Mouse (Mus musculus): ENCODE data around the gene Olfr1056.
"Not testable (repeated sequence)": the region's sequence is repeated elsewhere in the genome, so short reads cannot be mapped to it uniquely, and the experiment has no call there.

Gene Olfr1056

DNA sequence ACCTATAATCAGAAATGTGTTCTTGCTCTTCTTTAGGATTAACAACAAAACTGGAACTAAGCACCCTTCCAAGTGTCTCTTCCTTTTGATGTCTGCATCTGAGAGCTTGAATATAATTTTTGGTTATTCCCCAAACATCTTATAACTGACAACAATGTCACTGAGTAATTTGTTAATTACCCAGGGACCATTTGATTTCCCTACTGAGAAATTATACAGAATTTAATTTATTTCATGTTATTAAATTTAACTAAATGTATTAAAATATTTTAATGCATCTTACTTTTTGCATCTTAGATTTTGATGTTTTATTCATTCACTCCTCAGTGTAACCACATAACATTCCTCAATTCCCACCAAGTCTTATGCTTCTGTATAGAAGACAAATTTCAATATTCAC lies at the start of gene Olfr1056:
Gene Olfr1056 (minus strand): TSS at position 101 of the 400 bp plus-strand sequence.
- no peak for DNase-seq (ENCODE audit: low spot score in 2 of 2)

GRCm38 (mm10) chr2:86395114-86395513 lies 32.8 kb upstream of the Olfr1056 start:
- DNase-seq (ENCODE audit: low spot score in 2 of 2), result no peak

GRCm38 (mm10) chr2:86388461-86388860 lies 26.2 kb upstream of the Olfr1056 start, which contains the start of gene Olfr1058:
Gene Olfr1058, minus strand, starts transcription at chr2:86388561.
- not testable (repeated sequence) for DNase-seq (ENCODE audit: low spot score in 2 of 2)

- DNase-seq (ENCODE audit: low spot score in 2 of 2), result no peak
Observed at GRCm38 (mm10) chr2:86378293-86378692, 16.0 kb upstream of the Olfr1056 start, which contains the start of gene Olfr1057. Gene Olfr1057, minus strand, starts transcription at chr2:86378393.

DNA sequence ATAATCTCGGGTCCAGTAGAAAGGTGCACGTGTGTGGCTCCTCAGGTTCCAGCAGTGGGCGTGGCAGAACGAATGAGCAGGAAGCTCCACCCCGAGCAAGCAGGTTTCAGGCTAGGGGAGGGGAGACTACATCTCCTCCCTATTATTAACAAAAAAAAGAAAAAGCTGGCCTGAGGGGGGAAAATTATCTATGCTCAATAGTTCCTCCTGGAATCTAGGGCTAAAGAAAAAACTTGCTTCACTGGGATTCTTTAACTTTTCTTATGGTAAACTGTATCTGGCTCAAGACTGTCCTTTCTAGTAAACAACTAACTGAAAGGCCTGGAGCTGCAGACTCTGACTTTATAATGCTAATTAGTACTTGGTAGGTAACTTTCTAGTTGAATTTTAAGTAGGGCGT lies 4.1 kb upstream of the Olfr1056 start:
- DNase-seq (ENCODE audit: low spot score in 2 of 2), result not testable (repeated sequence)

- not testable (repeated sequence) for DNase-seq (ENCODE audit: low spot score in 2 of 2)
Observed at GRCm38 (mm10) chr2:86351751-86352150, 10.5 kb downstream of the Olfr1056 start.

- DNase-seq (ENCODE audit: low spot score in 2 of 2), result no peak
Observed at GRCm38 (mm10) chr2:86350184-86350583, 12.1 kb downstream of the Olfr1056 start, which contains the start of gene Olfr1055. Gene Olfr1055, minus strand, starts transcription at chr2:86350284.

DNA sequence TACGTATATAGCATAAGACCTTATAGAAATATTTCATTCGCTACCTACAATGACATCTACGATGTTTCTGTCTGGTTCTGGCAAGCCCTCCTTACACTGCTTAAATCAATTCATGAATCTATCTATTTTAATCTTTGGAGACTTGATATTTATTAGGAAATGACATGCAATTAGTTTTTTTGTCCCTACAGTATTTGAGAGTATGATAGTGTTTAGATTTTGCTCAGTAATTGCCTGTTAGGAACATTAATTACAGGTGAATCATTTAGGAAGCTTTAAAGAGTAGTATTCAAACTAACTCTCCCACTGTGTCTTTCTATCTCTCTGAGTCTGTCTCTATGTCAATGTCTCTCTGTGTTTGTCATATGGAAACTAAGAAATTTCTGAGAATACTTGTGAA lies 26.9 kb downstream of the Olfr1056 start, which contains the start of gene Olfr1054:
Gene Olfr1054 (minus strand): TSS at position 101 of the 400 bp plus-strand sequence.
- no peak for DNase-seq (ENCODE audit: low spot score in 2 of 2)

- DNase-seq (ENCODE audit: low spot score in 2 of 2), result no peak
Observed at GRCm38 (mm10) chr2:86315184-86315583, 47.1 kb downstream of the Olfr1056 start, which contains the start of gene Olfr1053. Gene Olfr1053, minus strand, starts transcription at chr2:86315284.

Data from spleen, postnatal 36 days (tissue).